Mouse (Mus musculus) 416B (cell line): Measurements from ENCODE around the gene March6.
A peak's percentile ranks its signal among the peaks of the same experiment; 100 is the strongest.

Experiments used
- DNase-seq: peaks from one replicate; pipeline ENCODE4 v3.0.0; 2011; ENCODE audit warnings: low read depth

Gene March6

DNA sequence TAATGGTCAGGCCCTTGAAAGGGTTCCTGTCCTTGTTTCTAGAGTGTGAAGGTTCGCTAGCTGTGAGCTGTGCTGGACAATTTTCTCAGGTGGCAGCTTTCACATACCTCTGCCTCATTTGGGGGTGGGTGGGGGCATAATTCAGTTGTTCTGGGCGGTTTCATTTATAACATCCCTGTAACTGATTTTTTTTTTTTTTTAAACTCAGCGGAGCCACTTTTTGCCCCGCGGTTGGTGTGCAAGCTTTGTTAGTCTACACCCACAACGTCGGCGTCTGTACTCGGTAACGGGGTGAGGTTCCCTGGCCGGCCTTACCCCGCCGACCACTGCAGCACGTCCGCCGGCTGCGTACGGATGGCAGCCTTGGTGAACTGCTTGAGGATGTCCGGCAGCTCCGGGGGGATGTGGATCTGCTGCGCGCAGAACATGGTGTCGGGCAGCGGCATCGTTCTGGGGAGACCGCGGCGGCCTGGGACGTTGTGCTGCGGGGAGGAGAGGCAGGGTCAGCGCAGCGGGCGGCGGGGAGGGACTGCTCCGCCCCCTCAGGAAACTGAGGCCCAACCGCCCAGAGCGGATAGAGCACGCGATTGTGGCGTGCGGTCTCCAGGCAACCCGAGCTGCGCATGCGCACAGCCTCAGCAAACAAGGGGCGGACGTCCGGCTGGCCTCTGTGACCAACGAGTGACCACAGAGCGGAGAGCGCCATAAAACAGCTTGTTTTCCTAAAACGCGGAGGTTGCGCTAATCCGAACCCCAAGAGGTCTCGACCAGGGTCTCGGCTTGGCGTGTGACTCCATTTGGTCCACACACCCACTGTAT, 77.5 kb downstream of the March6 start, which contains the start of gene Ropn1l:
Gene Ropn1l, minus strand, starts transcription at position 640 of the 819 bp plus-strand sequence.
- DNase-seq, result peak; percentile 96

DNA sequence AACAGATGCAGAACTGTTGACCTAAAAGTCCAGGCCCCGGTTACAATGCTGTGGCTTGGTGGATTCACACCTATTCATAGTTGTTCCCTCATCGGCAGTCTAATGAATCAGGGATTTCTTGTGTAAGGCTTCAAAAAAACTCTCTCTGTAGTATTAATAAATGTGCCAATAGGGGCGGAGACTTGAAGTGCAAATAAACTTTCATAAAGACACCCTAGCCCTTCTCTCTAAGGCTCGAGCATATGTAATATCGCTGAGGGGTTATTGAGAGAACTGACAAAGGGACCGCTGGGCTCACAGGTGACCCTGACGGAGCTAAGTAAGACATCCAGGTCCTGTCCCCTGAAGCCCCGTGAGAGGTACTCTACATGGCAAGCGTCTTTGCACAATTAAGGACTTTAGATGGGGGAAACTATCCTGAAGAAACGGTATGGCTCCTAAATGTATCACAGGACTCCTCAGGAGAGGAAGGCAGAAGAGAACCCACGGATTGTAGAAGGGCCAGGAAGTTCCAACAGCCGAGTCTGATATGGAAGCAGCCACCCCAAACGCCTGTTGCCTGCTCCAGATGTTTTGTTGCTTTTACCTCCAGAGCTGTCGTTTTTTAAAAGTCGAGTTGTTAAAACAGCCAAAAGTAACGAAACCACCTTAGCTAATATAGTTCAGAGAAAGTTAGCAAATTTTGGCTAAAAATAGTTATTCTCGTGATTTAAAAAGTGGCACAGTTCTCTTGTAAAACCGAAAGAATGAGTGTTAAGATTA, 78.3 kb downstream of the March6 start:
- peak; percentile 57 for DNase-seq

DNA sequence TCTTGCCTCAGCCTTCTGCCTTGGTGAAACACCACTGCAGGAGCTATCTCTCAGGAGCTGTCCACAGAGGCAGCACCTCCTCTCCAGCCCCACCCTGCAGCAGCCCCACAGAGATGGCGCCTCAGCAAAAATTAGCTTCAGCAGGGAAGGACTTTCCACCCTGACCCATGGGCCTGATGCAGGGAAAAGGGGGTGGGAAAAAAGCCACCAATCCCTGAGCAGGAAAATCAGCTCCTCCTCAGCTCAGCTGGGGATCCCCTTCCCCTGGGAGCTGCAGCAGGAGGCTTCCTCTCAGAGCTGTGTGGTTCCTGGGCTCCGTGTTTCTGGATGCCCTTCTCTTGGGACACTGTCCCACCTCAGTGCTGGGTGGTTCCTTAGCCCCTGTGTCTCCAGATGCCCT, 81.1 kb downstream of the March6 start:
- no peak for DNase-seq

DNA sequence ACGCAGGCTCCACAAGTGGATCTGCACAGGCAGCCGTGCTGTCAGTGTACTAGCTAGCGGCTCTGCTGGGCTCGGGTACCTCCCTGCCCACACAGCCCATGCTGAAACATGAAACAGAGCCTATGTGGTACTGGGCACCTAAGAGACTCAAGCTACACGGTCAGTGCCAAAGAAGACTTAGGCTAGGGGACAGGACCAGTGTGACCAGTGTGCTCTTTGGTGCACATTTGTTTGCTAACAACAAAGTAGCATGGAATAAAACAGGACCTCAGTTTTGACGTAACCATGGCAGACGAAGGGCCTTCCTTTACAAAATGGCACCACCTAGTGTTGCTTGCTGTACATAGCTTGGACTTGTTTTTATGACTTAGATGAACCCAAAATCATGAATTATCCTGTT, 83.7 kb downstream of the March6 start:
- peak; percentile 80 for DNase-seq

DNA sequence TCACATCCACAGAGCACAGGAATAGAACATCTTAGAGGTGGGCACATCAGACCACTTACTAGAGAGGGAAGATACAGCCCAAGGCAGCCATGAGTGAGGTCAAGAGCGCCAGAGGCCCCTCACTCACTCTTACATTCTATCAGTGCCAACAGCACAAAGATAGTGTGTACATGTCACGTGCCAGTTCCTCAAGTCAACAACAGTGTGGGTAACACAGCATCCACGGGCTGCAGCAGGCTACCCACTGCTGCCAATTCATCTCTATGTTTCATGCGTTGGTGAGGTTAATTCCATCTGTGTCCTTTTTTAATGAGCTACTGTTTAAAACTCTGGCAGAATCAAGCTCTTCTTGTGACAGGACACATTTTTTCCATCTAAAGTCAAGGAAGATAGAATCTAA, 88.2 kb downstream of the March6 start:
- no peak for DNase-seq

DNA sequence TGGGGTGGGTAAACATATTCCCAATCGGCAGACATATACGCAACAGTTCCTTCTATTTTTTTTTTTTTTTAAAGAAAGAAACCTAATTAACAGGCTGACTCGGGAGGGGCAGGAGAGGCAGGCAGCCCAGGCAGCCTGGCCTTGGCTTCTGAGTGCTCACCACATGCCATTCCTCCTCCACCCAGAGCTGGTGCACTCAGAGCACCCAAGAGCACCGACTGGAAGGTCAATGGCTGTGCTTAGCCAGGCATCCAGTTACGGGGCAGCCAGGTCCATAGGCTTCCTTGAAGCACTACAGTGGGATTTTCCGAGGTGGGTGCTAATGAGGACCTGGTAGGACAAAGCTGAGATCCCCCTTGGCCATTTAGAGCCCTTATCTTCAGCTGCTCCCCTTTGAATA, 88.9 kb downstream of the March6 start:
- DNase-seq, result no peak

DNA sequence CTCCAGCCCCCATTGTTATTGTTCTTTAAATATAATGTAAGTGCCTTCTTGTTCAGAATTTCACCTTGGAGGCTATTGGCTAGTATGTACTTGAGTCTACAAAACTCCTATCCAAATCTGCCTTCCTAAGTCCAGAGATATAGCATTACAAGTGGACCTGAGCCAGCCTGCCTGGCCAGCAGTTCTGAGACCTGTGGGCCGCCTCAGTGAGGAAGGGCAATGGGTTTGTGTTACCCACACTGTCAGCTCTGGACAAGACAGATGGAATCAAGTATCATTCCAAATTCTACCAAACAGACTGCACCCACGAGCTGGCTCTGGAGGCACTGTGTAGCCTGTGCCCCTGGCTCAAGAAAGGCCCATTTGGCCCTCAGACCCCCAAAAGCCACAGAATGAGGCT, 94.0 kb downstream of the March6 start:
- DNase-seq, result no peak

DNA sequence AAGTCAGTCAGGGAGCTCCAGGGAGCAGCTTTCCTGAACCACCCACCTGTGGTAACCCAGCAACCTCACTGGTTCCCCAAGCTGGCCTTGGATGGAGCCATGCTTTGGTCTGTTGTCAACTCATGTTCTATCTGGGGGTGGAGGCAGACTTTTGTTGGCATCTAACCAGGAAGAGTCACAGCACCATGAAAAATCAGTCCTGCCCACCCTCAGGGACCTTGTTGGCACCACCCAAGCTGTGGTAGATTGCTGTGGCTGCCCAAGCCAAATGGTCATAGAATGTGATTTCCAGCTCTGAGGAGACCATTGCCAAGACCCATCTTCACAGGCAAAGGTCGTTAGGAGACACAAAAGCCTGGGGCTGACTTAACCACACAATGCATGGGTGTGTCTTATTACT, 94.8 kb downstream of the March6 start:
- no peak for DNase-seq

DNA sequence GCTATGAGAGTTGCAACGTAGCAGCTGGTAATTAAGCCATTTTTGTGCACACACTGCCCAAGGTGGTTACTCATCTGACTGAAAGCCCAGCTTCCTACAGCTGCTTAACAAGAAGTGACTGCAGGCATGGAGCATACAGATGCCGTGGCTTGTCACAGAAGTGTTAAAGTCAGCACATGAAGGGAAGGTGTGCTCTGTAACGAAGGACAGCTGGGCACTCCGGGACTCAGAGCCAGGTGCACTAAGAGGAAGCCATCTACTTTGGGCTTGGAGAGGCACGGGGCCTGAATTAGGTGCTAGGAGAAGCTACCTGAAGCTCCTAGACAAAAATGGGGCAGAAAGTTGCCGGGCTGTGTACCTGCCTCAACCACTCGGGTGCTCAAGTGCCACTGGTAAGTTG, 97.1 kb downstream of the March6 start:
- DNase-seq, result no peak

DNA sequence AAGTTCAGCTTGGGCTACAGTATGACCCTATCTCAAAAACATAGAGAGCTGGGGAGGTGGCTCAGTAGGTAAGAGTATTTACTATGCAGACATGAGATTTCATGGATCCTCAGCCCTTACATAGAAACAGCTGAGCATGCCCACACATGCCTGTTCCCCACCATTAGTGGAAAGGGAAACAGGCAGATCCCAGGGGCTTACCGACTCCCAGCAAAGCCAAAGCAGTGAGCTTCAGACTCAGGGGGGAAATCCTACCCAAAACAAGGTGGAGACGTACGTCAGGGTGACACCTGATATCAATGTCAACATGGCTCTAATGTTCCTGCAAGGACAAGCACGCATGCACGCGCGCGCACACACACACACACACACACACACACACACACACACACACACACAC, 99.0 kb downstream of the March6 start:
- DNase-seq, result no peak

DNA sequence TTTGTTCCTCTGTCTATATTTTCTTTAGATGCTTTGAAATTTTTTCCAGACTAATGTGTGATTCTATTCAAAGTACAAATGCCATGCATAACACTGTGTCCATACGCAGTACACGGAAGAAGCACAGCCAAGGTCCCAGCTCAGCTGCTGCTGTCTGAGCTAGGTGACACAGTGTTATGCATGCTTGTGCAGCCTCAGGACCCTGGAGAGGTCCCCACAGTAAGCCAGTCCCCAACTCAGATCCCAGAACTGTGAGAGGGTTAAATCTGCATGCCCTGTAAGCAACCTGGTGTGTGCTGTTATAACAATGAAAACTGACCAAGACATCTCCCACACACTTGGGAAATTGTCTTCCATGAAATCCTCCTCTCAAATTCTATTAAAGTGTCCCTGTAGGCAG, 100.8 kb downstream of the March6 start:
- no peak for DNase-seq

DNA sequence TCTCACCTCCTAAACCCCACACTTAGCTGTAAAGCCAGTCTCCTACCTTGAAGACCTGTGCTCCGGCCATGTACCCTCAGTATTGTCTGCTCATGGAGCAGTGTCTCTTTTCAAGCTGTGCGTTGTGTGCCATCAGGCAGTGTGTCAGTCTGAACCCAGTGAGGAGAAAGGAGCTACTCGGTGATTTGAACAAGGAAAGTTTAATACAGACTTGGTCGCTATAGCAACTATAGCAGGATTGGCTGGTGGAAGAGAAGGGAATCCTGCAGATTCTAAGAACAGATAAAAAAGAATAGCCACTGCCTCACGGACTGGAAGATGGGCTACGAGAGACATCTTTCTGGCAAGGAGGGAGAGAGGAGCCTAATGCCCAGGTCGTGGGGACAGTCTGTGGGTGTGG, 101.4 kb downstream of the March6 start:
- no peak for DNase-seq

DNA sequence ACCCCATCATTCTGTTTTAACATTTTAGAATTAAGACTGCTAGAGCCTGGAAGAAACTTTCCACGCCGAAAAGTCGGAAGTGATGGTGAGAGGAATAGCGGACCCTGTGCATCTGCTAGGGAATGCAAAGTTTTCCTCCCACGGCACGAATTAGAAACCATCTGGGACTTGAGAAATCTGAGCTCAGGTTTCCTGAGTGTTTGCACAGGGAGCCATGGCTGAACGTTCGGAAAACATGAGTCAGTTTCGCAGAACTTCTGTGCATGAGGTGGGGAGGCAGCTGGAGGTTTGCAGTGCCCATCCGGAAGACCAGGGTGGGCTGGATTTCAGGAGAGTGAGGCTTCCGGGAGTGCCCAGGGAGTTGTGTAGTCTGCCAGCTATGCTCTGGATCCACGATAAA, 102.3 kb downstream of the March6 start:
- DNase-seq, result no peak

DNA sequence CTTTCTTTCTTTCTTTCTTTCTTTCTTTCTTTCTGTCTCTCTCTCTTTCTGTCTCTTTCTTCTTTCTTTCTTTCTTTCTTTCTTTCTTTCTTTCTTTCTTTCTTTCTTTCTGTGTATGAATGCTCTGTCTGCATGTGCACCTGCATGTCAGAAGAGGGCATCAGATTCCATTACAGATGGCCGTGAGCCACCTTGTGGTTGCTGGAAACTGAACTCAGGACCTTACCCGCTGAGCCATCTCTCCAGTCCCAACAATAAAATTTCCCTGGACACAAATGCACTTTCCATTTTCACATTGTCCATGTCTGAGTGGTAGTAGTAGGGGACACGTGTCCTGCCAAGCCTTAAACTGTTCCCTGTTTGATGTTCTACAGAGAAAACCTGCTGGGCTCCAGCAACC, 103.5 kb downstream of the March6 start:
- DNase-seq, result no peak

DNA sequence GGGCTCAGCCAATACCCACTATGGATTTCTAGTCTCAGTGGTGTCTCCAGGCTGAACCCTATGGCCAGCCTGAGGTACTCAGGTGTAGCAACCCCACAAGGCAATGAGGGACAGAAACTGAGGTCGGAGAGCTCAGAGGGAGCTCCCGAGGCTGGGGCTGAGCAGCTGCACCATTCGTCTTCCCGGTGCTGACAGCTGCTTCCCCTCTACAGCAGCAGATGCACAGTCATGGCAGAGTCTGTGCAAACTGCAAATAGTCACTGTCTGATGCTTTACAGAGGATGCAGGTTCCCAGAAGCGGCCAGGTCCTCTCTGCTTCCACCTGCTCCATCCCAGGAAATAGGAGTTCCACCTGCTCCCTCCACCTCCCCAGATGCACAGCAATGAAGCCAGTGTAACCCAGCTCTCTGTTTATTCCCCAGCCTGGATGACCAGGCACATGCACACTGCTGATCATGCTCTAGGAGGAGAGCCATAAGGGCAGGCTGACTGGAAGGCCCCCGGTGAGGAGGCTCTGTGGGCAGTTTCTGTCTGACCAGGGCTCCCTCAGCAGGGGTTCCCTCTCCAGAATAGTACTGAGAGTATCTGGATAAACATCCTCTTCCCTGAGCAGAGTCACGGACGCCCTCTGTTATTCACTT, 104.7 kb downstream of the March6 start:
- DNase-seq, result no peak

DNA sequence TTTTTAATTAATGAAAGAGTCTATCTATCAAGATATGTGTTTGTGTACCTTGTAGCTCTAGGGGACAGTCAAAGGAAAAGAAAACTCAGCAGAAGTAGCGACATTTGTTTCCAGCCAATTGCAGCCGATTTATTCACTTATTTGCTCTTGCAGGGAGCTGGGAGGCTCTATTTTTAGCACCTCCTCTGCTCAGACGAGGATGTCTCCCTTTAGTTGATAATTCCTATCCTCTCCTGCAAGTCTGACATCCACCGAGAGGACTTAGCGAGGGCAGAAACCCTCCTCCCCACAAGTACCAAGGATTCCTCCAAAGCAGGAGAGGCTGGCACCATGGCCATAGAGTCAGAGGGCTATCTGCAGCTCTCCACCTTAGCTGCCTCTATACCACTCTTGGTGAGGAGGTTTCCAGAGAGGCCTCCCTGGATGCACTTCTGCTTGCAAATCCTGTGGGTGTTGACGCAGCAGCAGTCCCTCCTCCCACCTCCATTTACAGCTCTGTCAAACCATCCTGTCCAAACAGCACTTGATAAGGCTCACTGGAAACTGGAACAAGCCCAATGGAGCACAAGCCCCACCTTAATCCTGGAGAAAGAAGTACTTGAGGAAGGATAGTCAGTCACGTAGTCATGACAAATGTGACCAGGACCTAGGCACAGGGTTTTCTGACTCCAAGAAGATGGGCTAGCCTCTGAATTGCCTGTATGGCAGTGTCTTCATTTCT, 108.0 kb downstream of the March6 start:
- no peak for DNase-seq

DNA sequence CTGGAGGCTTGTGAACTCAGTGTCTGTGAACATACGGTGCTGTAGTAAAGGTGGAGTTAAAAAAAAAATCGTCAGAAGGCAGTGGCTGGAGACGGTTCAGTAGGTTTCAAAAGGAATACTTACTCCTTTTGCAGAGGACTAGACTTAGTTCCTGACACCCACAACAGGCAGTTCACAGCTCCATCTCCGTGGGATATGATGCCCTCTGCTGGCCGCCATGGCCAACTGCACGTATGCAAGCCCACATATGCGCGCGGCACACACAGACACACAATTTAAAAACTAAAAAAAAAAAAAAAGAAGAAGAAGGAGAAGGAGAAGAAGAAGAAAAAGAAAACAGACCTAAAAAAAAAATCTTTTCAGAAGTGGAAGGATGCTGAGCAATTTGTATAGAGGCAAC, 111.8 kb downstream of the March6 start:
- peak; percentile 41 for DNase-seq

DNA sequence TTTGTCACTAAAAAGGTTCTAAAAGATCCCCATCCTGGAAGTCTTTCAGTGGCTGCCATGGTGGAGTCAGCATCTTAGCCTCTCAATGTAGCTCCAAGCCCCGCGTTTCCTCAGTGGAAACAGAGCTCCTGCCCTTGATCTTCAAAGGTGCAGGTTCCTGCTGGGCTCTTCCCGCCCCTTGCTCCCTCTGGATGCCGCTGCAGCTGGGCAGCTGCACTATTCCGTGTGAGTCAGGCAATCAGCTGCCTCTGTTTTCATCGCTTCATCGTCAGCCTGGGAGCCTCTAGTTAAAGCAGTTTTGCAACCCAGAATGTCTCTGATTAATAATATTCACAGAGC, 112.2 kb downstream of the March6 start:
- no peak for DNase-seq

DNA sequence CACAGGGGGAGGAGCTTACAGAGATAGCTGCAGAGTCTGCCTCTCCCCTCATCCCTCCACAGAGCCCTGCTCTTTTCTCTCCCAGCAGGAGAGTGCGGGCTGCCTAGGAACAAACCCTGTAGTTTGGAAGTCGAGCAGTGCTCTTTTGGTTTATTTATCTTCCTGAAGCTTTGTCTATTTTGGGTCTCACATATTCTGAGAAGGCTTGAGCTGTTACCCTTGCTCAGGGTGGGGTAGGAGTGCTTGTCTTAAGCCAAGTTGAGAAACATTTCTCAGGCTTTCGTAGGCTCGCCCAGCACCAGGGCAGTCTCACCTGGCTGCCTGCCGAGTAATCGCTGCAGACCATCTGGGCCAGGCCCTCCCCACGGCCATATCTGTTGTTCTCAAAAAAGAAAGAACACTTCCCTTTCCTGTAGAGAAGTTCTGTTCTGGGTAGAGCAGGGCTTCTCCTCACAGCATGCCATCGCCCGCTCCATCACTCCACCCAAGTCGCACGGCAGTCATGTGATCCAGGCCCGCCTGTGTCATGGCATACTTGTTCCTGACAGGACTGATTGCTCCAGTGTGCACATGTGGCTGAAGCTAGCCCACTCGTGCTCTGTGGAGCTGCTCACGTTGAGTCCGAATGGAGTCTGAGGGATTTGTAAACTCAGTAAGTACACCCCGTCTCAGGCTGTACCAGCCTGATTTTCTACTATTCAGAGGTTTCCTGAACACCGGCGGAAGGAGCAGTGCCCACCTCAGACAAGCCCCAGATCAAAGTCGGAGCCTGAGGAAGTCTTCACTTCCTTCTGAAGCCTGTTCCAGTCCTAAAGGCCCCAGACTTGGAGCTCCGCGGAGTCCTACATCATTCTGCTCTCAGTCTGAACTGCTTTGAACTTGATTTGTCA, 112.8 kb downstream of the March6 start:
- DNase-seq, result peak; percentile 16

DNA sequence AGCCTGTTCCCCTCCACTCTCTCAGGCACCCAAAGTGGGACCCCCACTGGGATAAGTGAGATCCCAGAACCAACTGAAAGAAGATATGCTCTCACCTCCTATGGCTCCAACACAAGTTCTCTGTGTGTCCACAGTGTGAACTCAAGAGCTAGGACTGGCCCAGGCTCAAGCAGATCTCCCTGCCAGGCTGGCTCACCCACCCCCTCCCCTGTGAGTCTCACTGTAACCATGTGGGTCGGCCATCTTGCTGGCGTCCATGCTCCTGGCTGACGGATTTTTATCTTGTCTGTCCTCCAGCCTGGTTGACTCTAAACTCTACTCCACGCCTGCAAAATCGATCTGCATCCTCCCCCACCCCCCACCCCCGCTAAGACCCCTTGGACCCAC, 113.5 kb downstream of the March6 start:
- no peak for DNase-seq

DNA sequence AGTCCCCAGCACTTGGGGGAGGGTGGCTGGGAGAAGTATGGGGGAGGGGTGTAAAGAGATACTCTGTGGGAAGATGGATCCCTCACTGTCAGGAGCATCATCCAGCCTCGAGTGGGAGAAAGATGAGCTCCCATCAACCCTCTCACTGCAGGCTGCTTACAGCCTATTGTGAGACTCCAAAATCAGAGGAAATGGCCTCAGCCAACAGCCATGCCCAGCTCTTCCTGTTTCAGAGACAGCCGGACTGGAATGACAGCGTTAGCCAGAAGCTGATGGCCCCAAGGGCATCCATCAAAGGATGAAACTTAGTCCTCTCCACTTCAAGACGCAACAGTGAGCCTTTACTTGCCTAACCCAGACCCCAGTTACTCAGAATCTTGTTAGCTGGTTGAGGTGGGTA, 115.7 kb downstream of the March6 start:
- DNase-seq, result no peak
